Mouse (Mus musculus) thymus, adult 2 months (tissue): ENCODE results near the gene Myrf. TPM values are rescaled to one million over a fixed set of nuclear protein-coding genes. Genes with fewer than 3 reads are reported as not detected.

Experiments used
- DNase-seq: peaks from one replicate; pipeline ENCODE4 v3.0.0; 2021
- H3K27ac ChIP-seq: fragments of 200-500 bp; 2 replicates; pipeline ENCODE4 v1.5.1; 2012; ENCODE audit warnings: low read length, control low read depth; ENCODE audit not compliant: control insufficient read depth, insufficient read depth
- H3K27me3 ChIP-seq: fragments of 200-500 bp; 2 replicates; pipeline ENCODE4 v1.6.1; 2012; ENCODE audit warnings: mild to moderate bottlenecking, low read length, moderate library complexity, mixed read lengths; ENCODE audit not compliant: control insufficient read depth, insufficient read depth
- H3K36me3 ChIP-seq: fragments of 200-500 bp; 2 replicates; pipeline ENCODE4 v1.6.1; 2012; ENCODE audit warnings: mild to moderate bottlenecking, low read length, moderate library complexity; ENCODE audit not compliant: control insufficient read depth, insufficient read depth
- H3K4me1 ChIP-seq: fragments of 200-500 bp; replicated peaks from 2 replicates; pipeline ENCODE4 v1.6.1; 2012; ENCODE audit warnings: low read length; ENCODE audit not compliant: control insufficient read depth, insufficient read depth
- H3K4me3 ChIP-seq: fragments of 200-500 bp; 2 replicates; pipeline ENCODE4 v1.5.1; 2012; ENCODE audit warnings: mild to moderate bottlenecking, low read length, control low read depth, moderate library complexity; ENCODE audit not compliant: control insufficient read depth, insufficient read depth
- CTCF ChIP-seq: fragments of 200-500 bp; IDR thresholded peaks from 2 replicates; pipeline ENCODE4 v1.5.1; 2012; ENCODE audit warnings: mild to moderate bottlenecking, control low read depth, low read length, moderate library complexity, borderline replicate concordance; ENCODE audit not compliant: control insufficient read depth, poor library complexity, insufficient read depth; ENCODE audit errors: extremely low read depth
- POLR2A ChIP-seq: fragments of 200-500 bp; IDR thresholded peaks from 2 replicates; pipeline ENCODE4 v1.6.1; 2012; ENCODE audit warnings: mild to moderate bottlenecking, low read length, control low read depth, moderate library complexity; ENCODE audit not compliant: control insufficient read depth, poor library complexity, insufficient read depth; ENCODE audit errors: extremely low read depth
- WGBS: fragments of 180-500 bp; shearing (Covaris S2); methylation state at CpG from one replicate; pipeline ENCODE4 v1.1.7; 2018; 5-methylcytosine and 5-hydroxymethylcytosine counted together
- polyA plus RNA-seq: library from polyadenylated mRNA; depleted of rRNA; stranded (reverse); fragments of >200 nt; gene quantifications from 2 replicates; pipeline ENCODE4 v1.2.3, GENCODE M21; 2012; rRNA removed

Gene Myrf
- polyA plus RNA-seq = 2.7 and 4.9 TPM in 2 replicates

DNA sequence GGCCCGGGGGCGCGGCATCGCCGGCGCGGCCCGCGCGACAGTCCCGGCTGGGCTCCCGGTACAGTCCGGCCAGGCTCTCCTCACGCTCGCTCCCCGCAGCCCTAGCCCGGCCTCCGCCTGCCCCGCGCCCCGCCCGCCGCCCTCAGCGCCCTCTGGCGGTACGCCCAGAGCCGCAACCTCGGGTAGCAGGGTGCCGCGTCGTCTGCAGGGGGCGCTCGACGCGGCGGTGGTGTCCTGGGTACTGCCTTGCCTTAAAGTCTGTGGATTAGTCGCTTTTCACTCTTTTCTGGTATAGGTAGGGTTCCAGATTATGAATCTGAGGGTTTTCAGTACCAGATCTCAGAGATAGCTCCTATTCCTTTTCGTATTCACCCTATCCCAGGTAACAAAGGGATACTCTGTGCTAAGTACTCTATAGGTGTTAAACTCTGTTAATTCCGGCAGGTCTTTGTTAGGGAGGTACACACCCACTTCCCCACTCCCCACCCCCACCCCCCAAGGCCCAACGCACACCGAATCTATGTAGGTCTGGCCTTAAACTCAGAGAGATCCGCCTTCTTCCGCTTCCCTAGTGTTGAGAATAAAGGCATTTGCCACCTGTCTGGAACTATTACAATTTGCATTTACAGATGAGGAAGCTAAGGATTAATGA is at the start of gene Myrf:
TSS of gene Myrf (minus strand) at position 95 of the 652 bp plus-strand sequence.
- Histone ChIP-seq H3K27me3 (peaks cover 7% of the 10 kb centered on the region; the same call in 1 of the 2 replicates), H3K36me3 (no peaks in the 10 kb centered on the region), H3K4me3 (peak within 1 kb of the TSS; percentile 27), H3K4me1 (peaks cover 6% of the 10 kb centered on the region; the same call in 1 of the 2 replicates), H3K27ac (no peak within 1 kb of the TSS)
- TF ChIP-seq CTCF (peak; percentile 100), POLR2A (0 out of 2 replicates have a peak, but pooled peaks have one; percentile 1)
- peak; percentile 63 for DNase-seq
- 10% methylated on average over 43 of the region's 43 CpGs for WGBS

GRCm38 (mm10) chr19:10289609-10290150 is 49.1 kb upstream of the Myrf start:
- no peak for DNase-seq
- no peak overlapping the region for H3K4me3 ChIP-seq
- no peak for TF ChIP-seq CTCF
- TF ChIP-seq POLR2A = no peak
- WGBS = 89% methylated on average over 4 of the region's 4 CpGs
- no peaks in the 10 kb centered on the region for H3K36me3 ChIP-seq
- no peaks in the 10 kb centered on the region for H3K4me1 ChIP-seq
- H3K27me3 ChIP-seq = no peaks in the 10 kb centered on the region
- no peak overlapping the region for H3K27ac ChIP-seq

- TF ChIP-seq CTCF (no peak), POLR2A (no peak)
- 92% methylated on average over 8 of the region's 8 CpGs for WGBS
- Histone ChIP-seq H3K4me3 (no peak overlapping the region), H3K27ac (no peak overlapping the region), H3K27me3 (no peaks in the 10 kb centered on the region), H3K4me1 (no peaks in the 10 kb centered on the region), H3K36me3 (no peaks in the 10 kb centered on the region)
- no peak for DNase-seq
Measured at GRCm38 (mm10) chr19:10288125-10289040, 47.8 kb upstream of the Myrf start.

- 93% methylated on average over 10 of the region's 10 CpGs for WGBS
Measured at GRCm38 (mm10) chr19:10286458-10286872, 45.9 kb upstream of the Myrf start.

GRCm38 (mm10) chr19:10280771-10281540 is 40.4 kb upstream of the Myrf start:
- no peak for TF ChIP-seq POLR2A
- no peak for TF ChIP-seq CTCF
- Histone ChIP-seq H3K36me3 (no peaks in the 10 kb centered on the region), H3K4me1 (0 out of 2 replicates have a peak, but pooled peaks cover 2% of the 10 kb centered on the region), H3K4me3 (no peak overlapping the region), H3K27ac (no peak overlapping the region), H3K27me3 (no peaks in the 10 kb centered on the region)
- 89% methylated on average over 14 of the region's 14 CpGs for WGBS
- no peak for DNase-seq

More at GRCm38 (mm10) chr19:10286458-10286872, 45.9 kb upstream of the Myrf start:
- no peak overlapping the region for H3K27ac ChIP-seq
- H3K4me1 ChIP-seq = no peaks in the 10 kb centered on the region
- TF ChIP-seq POLR2A = no peak
- TF ChIP-seq CTCF = no peak
- no peak overlapping the region for H3K4me3 ChIP-seq
- DNase-seq = no peak
- H3K36me3 ChIP-seq = no peaks in the 10 kb centered on the region
- H3K27me3 ChIP-seq = no peaks in the 10 kb centered on the region
